Mouse (Mus musculus) heart, embryonic 12.5 days (tissue): ENCODE data around the gene Cmtm5. TPM values are rescaled to one million over a fixed set of nuclear protein-coding genes. Genes with fewer than 3 reads are reported as not detected.
A peak's percentile ranks its signal among the peaks of the same experiment; 100 is the strongest.

ENCODE experiments used
- ATAC-seq: fragments of 200-750 bp; cut with Nextera tagmentation; 2 replicates; pipeline ENCODE4 v1.8.0; 2017; ENCODE audit warnings: moderate TSS enrichment, moderate library complexity; ENCODE audit not compliant: insufficient number of reproducible peaks, low FRiP score
- H3K27ac ChIP-seq: fragments of 300-500 bp; sonication (generic); 2 replicates; pipeline ENCODE4 v1.5.1; 2016; ENCODE audit warnings: mild to moderate bottlenecking, moderate library complexity; ENCODE audit not compliant: poor library complexity, severe bottlenecking
- H3K27me3 ChIP-seq: fragments of 300-500 bp; sonication (generic); replicated peaks from 2 replicates; pipeline ENCODE4 v1.6.1; 2016; ENCODE audit warnings: mild to moderate bottlenecking, moderate library complexity
- H3K36me3 ChIP-seq: fragments of 300-500 bp; sonication (generic); 2 replicates; pipeline ENCODE4 v1.6.1; 2016; ENCODE audit warnings: mild to moderate bottlenecking, moderate library complexity
- H3K4me1 ChIP-seq: fragments of 300-500 bp; sonication (generic); replicated peaks from 2 replicates; pipeline ENCODE4 v1.6.1; 2016; ENCODE audit warnings: mild to moderate bottlenecking
- H3K4me2 ChIP-seq: fragments of 300-500 bp; sonication (generic); 2 replicates; pipeline ENCODE4 v1.6.1; 2016; ENCODE audit warnings: mild to moderate bottlenecking, moderate library complexity
- H3K4me3 ChIP-seq: fragments of 300-500 bp; sonication (generic); 2 replicates; pipeline ENCODE4 v1.5.1; 2016; ENCODE audit warnings: mild to moderate bottlenecking
- H3K9ac ChIP-seq: fragments of 300-500 bp; sonication (generic); 2 replicates; pipeline ENCODE4 v1.6.1; 2016; ENCODE audit warnings: mild to moderate bottlenecking, moderate library complexity
- H3K9me3 ChIP-seq: fragments of 300-500 bp; sonication (generic); replicated peaks from 2 replicates; pipeline ENCODE4 v1.6.1; 2016; ENCODE audit warnings: mild to moderate bottlenecking, moderate library complexity
- WGBS: fragments of 180-500 bp; shearing (Covaris S2); methylation state at CpG from one replicate; pipeline ENCODE4 v1.1.7; 2016; 5-methylcytosine and 5-hydroxymethylcytosine counted together
- polyA plus RNA-seq: library from polyadenylated mRNA; unstranded; fragments of >200 nt; fragmentation: Nextera tagmentation; extraction: Ambion mirVana; gene quantifications from 2 replicates; pipeline ENCODE4 v1.2.1, GENCODE M21; 2016

Cmtm5 gene
- 0.57 and 0.89 TPM in 2 replicates for polyA plus RNA-seq

- no peak for ATAC-seq
Observed at GRCm38 (mm10) chr14:54935904-54936830, at the start of gene Cmtm5. Gene Cmtm5 (plus strand): TSS chr14:54936261.

DNA sequence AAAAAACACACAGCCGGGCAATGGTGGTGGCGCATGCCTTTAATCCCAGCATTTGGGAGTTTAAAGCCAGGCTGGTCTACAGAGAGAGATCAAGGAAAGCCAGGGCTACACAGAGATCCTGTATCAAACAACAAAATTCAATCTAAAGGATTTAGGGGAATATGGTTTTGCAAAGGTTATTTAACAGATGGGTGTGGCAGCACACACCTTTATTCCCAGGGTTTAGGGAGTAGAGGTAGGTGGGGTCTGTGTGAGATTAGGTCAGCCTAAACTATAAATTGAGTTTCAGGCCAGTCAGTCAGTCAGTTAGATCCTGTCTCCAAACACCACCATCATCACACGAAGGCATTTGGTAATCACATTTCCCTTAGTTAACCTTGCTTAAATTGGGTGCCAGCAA is 43.9 kb upstream of the Cmtm5 start, which contains the start of gene Pabpn1:
Gene Pabpn1, plus strand, starts transcription at position 301 of the 400 bp plus-strand sequence.
- Histone ChIP-seq H3K9me3 (no peaks in the 10 kb centered on the region), H3K9ac (0 out of 2 replicates have a peak within 1 kb of the TSS, but pooled peaks have one; percentile 55), H3K27ac (peak within 1 kb of the TSS; percentile 79), H3K4me2 (peak within 1 kb of the TSS; percentile 63), H3K4me3 (peak within 1 kb of the TSS; percentile 96), H3K4me1 (peaks cover 16% of the 10 kb centered on the region), H3K36me3 (peaks cover 25% of the 10 kb centered on the region), H3K27me3 (no peaks in the 10 kb centered on the region)
- ATAC-seq: no peak
- 89% methylated on average over 3 of the region's 3 CpGs for WGBS

More at GRCm38 (mm10) chr14:54935904-54936830, at the start of gene Cmtm5:
- H3K36me3 ChIP-seq: peaks cover 5% of the 10 kb centered on the region
- 0 out of 2 replicates have a peak within 1 kb of the TSS, but pooled peaks have one; percentile 5 for H3K27ac ChIP-seq
- peak within 1 kb of the TSS; percentile 21; the same call in 1 of the 2 replicates for H3K9ac ChIP-seq
- H3K27me3 ChIP-seq: peaks cover 10% of the 10 kb centered on the region; the same call in 1 of the 2 replicates
- H3K4me1 ChIP-seq: peaks cover 14% of the 10 kb centered on the region
- 21% methylated on average over 8 of the region's 8 CpGs for WGBS
- no peaks in the 10 kb centered on the region for H3K9me3 ChIP-seq
- no peak within 1 kb of the TSS for H3K4me2 ChIP-seq
- no peak within 1 kb of the TSS for H3K4me3 ChIP-seq

DNA sequence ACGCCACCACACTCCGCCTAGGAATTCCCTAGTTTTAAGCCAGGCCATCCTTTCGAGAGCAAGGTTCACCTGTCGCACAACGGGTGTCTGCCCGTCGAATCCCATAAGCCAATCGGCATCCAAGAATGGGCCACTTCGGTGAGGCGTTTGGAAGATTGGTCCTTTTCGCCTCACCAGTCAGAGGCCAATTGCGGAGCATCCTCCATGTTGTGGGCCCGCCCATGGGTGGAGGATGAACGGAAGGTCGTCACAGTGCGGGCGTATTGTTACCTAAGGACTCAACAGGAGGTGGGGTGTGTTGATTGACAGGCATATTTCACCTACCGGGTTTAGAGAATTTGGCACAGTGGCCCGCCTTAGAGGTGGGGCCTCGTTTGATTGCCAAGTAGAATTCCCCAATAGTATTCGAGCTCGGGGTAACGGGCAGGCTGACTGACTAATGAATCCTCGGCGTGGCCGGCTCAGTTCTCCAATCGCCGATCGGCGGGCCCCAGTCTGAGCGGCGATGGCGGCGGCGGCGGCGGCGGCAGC is 42.3 kb upstream of the Cmtm5 start:
- WGBS: under 1% methylated on average over 38 of the region's 38 CpGs
- Histone ChIP-seq H3K4me2 (peak overlapping the region; percentile 63), H3K27ac (peak overlapping the region; percentile 97), H3K4me3 (peak overlapping the region; percentile 96), H3K36me3 (peaks cover 31% of the 10 kb centered on the region), H3K27me3 (no peaks in the 10 kb centered on the region), H3K4me1 (peaks cover 22% of the 10 kb centered on the region), H3K9ac (peak overlapping the region; percentile 100), H3K9me3 (no peaks in the 10 kb centered on the region)
- ATAC-seq: peak; percentile 97

- Histone ChIP-seq H3K9ac (peak overlapping the region; percentile 100), H3K27me3 (no peaks in the 10 kb centered on the region), H3K9me3 (no peaks in the 10 kb centered on the region), H3K36me3 (peaks cover 35% of the 10 kb centered on the region), H3K4me2 (peak overlapping the region; percentile 72), H3K4me1 (peaks cover 22% of the 10 kb centered on the region), H3K27ac (peak overlapping the region; percentile 97), H3K4me3 (peak overlapping the region; percentile 96)
- peak; percentile 79 for ATAC-seq
- under 1% methylated on average over 44 of the region's 54 CpGs for WGBS
Observed at GRCm38 (mm10) chr14:54894296-54895151, 41.5 kb upstream of the Cmtm5 start.

- H3K9ac ChIP-seq: peak overlapping the region; percentile 59; the same call in 1 of the 2 replicates
- H3K9me3 ChIP-seq: no peaks in the 10 kb centered on the region
- no peak overlapping the region for H3K4me2 ChIP-seq
- no peak overlapping the region for H3K4me3 ChIP-seq
- H3K27me3 ChIP-seq: no peaks in the 10 kb centered on the region
- peaks cover 35% of the 10 kb centered on the region for H3K36me3 ChIP-seq
- H3K27ac ChIP-seq: peak overlapping the region; percentile 56
- 32% methylated on average over 2 of the region's 2 CpGs for WGBS
- ATAC-seq: no peak
- H3K4me1 ChIP-seq: peaks cover 22% of the 10 kb centered on the region
Observed at GRCm38 (mm10) chr14:54897445-54897844, 38.6 kb upstream of the Cmtm5 start.

GRCm38 (mm10) chr14:54900383-54900782 is 35.7 kb upstream of the Cmtm5 start:
- no peak overlapping the region for H3K9ac ChIP-seq
- WGBS: 0% methylated on average over 3 of the region's 3 CpGs
- no peak overlapping the region for H3K27ac ChIP-seq
- no peak overlapping the region for H3K4me3 ChIP-seq
- no peak; the same call in 1 of the 2 replicates for ATAC-seq
- H3K4me1 ChIP-seq: peaks cover 26% of the 10 kb centered on the region
- peaks cover 43% of the 10 kb centered on the region for H3K36me3 ChIP-seq
- no peak overlapping the region for H3K4me2 ChIP-seq
- no peaks in the 10 kb centered on the region for H3K27me3 ChIP-seq
- H3K9me3 ChIP-seq: no peaks in the 10 kb centered on the region

GRCm38 (mm10) chr14:54903641-54904040 is 32.4 kb upstream of the Cmtm5 start:
- no peak overlapping the region for H3K4me3 ChIP-seq
- H3K9me3 ChIP-seq: no peaks in the 10 kb centered on the region
- H3K27ac ChIP-seq: no peak overlapping the region
- no peak overlapping the region for H3K4me2 ChIP-seq
- no peak overlapping the region for H3K9ac ChIP-seq
- H3K27me3 ChIP-seq: 0 out of 2 replicates have a peak, but pooled peaks cover 6% of the 10 kb centered on the region
- WGBS: 88% methylated on average over 4 of the region's 4 CpGs
- peaks cover 42% of the 10 kb centered on the region for H3K36me3 ChIP-seq
- peaks cover 10% of the 10 kb centered on the region; the same call in 1 of the 2 replicates for H3K4me1 ChIP-seq
- no peak for ATAC-seq

GRCm38 (mm10) chr14:54908682-54909081 is 27.4 kb upstream of the Cmtm5 start:
- no peak overlapping the region for H3K9ac ChIP-seq
- peaks cover 40% of the 10 kb centered on the region for H3K4me1 ChIP-seq
- no peak for ATAC-seq
- H3K27ac ChIP-seq: no peak overlapping the region
- no peak overlapping the region for H3K4me2 ChIP-seq
- no peaks in the 10 kb centered on the region for H3K9me3 ChIP-seq
- H3K36me3 ChIP-seq: peaks cover 43% of the 10 kb centered on the region
- H3K27me3 ChIP-seq: 0 out of 2 replicates have a peak, but pooled peaks cover 14% of the 10 kb centered on the region
- no peak overlapping the region for H3K4me3 ChIP-seq
- 66% methylated on average over 7 of the region's 7 CpGs for WGBS

DNA sequence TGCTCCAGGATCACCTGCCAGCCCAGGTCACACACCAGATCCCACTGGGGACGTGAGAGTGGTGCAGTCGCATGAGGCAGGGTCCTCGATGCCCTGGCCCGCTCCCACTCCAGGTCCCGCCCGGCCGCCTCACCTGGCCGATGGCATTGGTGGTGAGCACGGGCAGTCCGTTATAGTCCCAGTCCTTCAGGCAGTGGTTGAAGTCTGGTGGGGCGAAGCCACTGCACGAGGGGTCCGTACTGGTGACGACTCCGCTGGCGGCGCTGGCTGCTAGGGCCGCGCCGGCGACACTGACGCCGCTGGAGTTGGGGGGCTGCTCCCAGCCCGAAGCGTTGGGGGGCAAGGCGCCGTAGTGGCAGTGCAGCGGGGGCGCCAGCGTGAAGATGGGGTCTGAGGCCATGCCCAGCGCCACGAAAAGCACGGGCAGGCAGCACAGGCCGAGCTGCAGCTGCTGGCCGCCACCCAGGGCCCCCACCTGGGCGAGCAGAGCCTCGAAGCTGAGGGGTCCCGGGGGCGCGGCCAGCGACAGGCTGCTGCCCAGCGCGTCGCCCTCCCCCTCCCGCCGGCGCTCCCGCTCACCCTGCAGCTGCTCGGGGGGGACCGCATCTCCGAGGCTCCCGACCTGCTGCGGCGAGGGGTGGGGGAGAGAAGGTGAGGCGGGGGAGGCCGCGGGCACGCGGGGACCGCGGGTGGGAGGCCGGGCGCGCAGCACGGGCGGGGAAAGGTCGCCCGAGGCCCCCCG is 23.8 kb upstream of the Cmtm5 start:
- Histone ChIP-seq H3K9ac (peak overlapping the region; percentile 93), H3K4me2 (peak overlapping the region; percentile 99), H3K9me3 (no peaks in the 10 kb centered on the region), H3K27ac (peak overlapping the region; percentile 74), H3K27me3 (peaks cover 9% of the 10 kb centered on the region; the same call in 1 of the 2 replicates), H3K36me3 (peaks cover 31% of the 10 kb centered on the region), H3K4me3 (peak overlapping the region; percentile 92), H3K4me1 (peaks cover 33% of the 10 kb centered on the region)
- peak; percentile 53 for ATAC-seq
- 3% methylated on average over 59 of the region's 69 CpGs for WGBS

GRCm38 (mm10) chr14:54912886-54913285 is 23.2 kb upstream of the Cmtm5 start, which contains the start of gene Slc22a17:
Gene Slc22a17 (minus strand): TSS chr14:54913132.
- peak within 1 kb of the TSS; percentile 99 for H3K4me2 ChIP-seq
- no peaks in the 10 kb centered on the region for H3K9me3 ChIP-seq
- H3K27me3 ChIP-seq: peaks cover 8% of the 10 kb centered on the region; the same call in 1 of the 2 replicates
- ATAC-seq: peak; percentile 81
- H3K4me3 ChIP-seq: peak within 1 kb of the TSS; percentile 92
- peak within 1 kb of the TSS; percentile 74 for H3K27ac ChIP-seq
- peak within 1 kb of the TSS; percentile 93 for H3K9ac ChIP-seq
- under 1% methylated on average over 28 of the region's 28 CpGs for WGBS
- H3K4me1 ChIP-seq: peaks cover 33% of the 10 kb centered on the region
- peaks cover 27% of the 10 kb centered on the region for H3K36me3 ChIP-seq
